Mouse (Mus musculus): ENCODE results near the gene Ociad2. TPM values are rescaled to one million over a fixed set of nuclear protein-coding genes. Genes with fewer than 3 reads are reported as not detected.
A peak's percentile ranks its signal among the peaks of the same experiment; 100 is the strongest.

The Ociad2 gene
- polyA plus RNA-seq, 1 experiment from 2014 or later, result 162 TPM

GRCm38 (mm10) chr5:73368845-73369447, 28.1 kb upstream of the Ociad2 start:
- Histone ChIP-seq H3K4me3 (ENCODE audit: low read depth, low read length) (no peak overlapping the region), H3K9me3 (ENCODE audit: control insufficient read depth, low read length) (no peaks in the 10 kb centered on the region), H3K4me2 (replicated peaks; ENCODE audit: low read depth) (no peak overlapping the region), H3K36me3 (ENCODE audit: control insufficient read depth, insufficient read depth, low read length) (no peaks in the 10 kb centered on the region), H3K27me3 (ENCODE audit: control insufficient read depth, insufficient read depth, low read length) (no peaks in the 10 kb centered on the region), H3K4me1 (replicated peaks; ENCODE audit: control insufficient read depth, insufficient read depth) (no peaks in the 10 kb centered on the region), H3K9ac (ENCODE audit: low read length) (no peak overlapping the region), H3K27ac (replicated peaks) (peak overlapping the region; percentile 61)
- TF ChIP-seq CTCF (IDR thresholded peaks at IDR 0.05; ENCODE audit: low read depth) (no peak), EP300 (optimal IDR thresholded peaks at IDR 0.05) (no peak)
- 55% methylated on average over 10 of the region's 10 CpGs for WGBS
- DNase-seq (ENCODE audit: low spot score), result no peak
- peak; percentile 61; the same call in 1 of the 2 replicates for ATAC-seq (ENCODE audit: low FRiP score, low TSS enrichment)

GRCm38 (mm10) chr5:73367906-73368305, 27.1 kb upstream of the Ociad2 start:
- Histone ChIP-seq H3K4me3 (ENCODE audit: low read depth, low read length) (no peak overlapping the region), H3K9me3 (ENCODE audit: control insufficient read depth, low read length) (no peaks in the 10 kb centered on the region), H3K9ac (ENCODE audit: low read length) (no peak overlapping the region), H3K4me2 (replicated peaks; ENCODE audit: low read depth) (no peak overlapping the region), H3K36me3 (ENCODE audit: control insufficient read depth, insufficient read depth, low read length) (no peaks in the 10 kb centered on the region), H3K27me3 (ENCODE audit: control insufficient read depth, insufficient read depth, low read length) (no peaks in the 10 kb centered on the region), H3K27ac (replicated peaks) (peak overlapping the region; percentile 35), H3K4me1 (replicated peaks; ENCODE audit: control insufficient read depth, insufficient read depth) (no peaks in the 10 kb centered on the region)
- ATAC-seq (ENCODE audit: low FRiP score, low TSS enrichment), result peak; percentile 22; the same call in 1 of the 2 replicates
- WGBS, result 43% methylated on average over 4 of the region's 4 CpGs
- no peak for DNase-seq (ENCODE audit: low spot score)
- TF ChIP-seq EP300 (optimal IDR thresholded peaks at IDR 0.05) (no peak), CTCF (IDR thresholded peaks at IDR 0.05; ENCODE audit: low read depth) (no peak)

GRCm38 (mm10) chr5:73364107-73364864, 23.5 kb upstream of the Ociad2 start:
- Histone ChIP-seq H3K4me3 (ENCODE audit: low read depth, low read length) (no peak overlapping the region), H3K9ac (ENCODE audit: low read length) (no peak overlapping the region), H3K4me1 (replicated peaks; ENCODE audit: control insufficient read depth, insufficient read depth) (no peaks in the 10 kb centered on the region), H3K27ac (replicated peaks) (peak overlapping the region; percentile 63), H3K36me3 (ENCODE audit: control insufficient read depth, insufficient read depth, low read length) (no peaks in the 10 kb centered on the region), H3K27me3 (ENCODE audit: control insufficient read depth, insufficient read depth, low read length) (no peaks in the 10 kb centered on the region), H3K9me3 (ENCODE audit: control insufficient read depth, low read length) (no peaks in the 10 kb centered on the region), H3K4me2 (replicated peaks; ENCODE audit: low read depth) (no peak overlapping the region)
- no peak for TF ChIP-seq CTCF (IDR thresholded peaks at IDR 0.05; ENCODE audit: low read depth)
- no peak for TF ChIP-seq EP300 (optimal IDR thresholded peaks at IDR 0.05)
- peak; percentile 80 for ATAC-seq (ENCODE audit: low FRiP score, low TSS enrichment)
- WGBS, result 74% methylated on average over 2 of the region's 2 CpGs
- peak; percentile 63 for DNase-seq (ENCODE audit: low spot score)

- Histone ChIP-seq H3K27me3 (ENCODE audit: control insufficient read depth, insufficient read depth, low read length) (no peaks in the 10 kb centered on the region), H3K27ac (replicated peaks) (no peak overlapping the region), H3K9ac (ENCODE audit: low read length) (no peak overlapping the region), H3K4me3 (ENCODE audit: low read depth, low read length) (no peak overlapping the region), H3K4me1 (replicated peaks; ENCODE audit: control insufficient read depth, insufficient read depth) (no peaks in the 10 kb centered on the region), H3K4me2 (replicated peaks; ENCODE audit: low read depth) (no peak overlapping the region), H3K36me3 (ENCODE audit: control insufficient read depth, insufficient read depth, low read length) (no peaks in the 10 kb centered on the region), H3K9me3 (ENCODE audit: control insufficient read depth, low read length) (no peaks in the 10 kb centered on the region)
- TF ChIP-seq CTCF (IDR thresholded peaks at IDR 0.05; ENCODE audit: low read depth) (no peak), EP300 (optimal IDR thresholded peaks at IDR 0.05) (no peak)
- 77% methylated on average over 5 of the region's 5 CpGs for WGBS
- ATAC-seq (ENCODE audit: low FRiP score, low TSS enrichment), result no peak
- DNase-seq (ENCODE audit: low spot score), result no peak
Measured at GRCm38 (mm10) chr5:73362791-73363190, 22.0 kb upstream of the Ociad2 start.

GRCm38 (mm10) chr5:73362338-73362737, 21.5 kb upstream of the Ociad2 start:
- no peaks in the 10 kb centered on the region for H3K9me3 ChIP-seq (ENCODE audit: control insufficient read depth, low read length)
- ATAC-seq (ENCODE audit: low FRiP score, low TSS enrichment), result no peak
- no peak overlapping the region for H3K4me3 ChIP-seq (ENCODE audit: low read depth, low read length)
- H3K9ac ChIP-seq (ENCODE audit: low read length), result no peak overlapping the region
- no peaks in the 10 kb centered on the region for H3K27me3 ChIP-seq (ENCODE audit: control insufficient read depth, insufficient read depth, low read length)
- H3K27ac ChIP-seq (replicated peaks), result no peak overlapping the region
- H3K36me3 ChIP-seq (ENCODE audit: control insufficient read depth, insufficient read depth, low read length), result no peaks in the 10 kb centered on the region
- TF ChIP-seq EP300 (optimal IDR thresholded peaks at IDR 0.05), result no peak
- WGBS, result 80% methylated on average over 7 of the region's 7 CpGs
- H3K4me2 ChIP-seq (replicated peaks; ENCODE audit: low read depth), result no peak overlapping the region
- DNase-seq (ENCODE audit: low spot score), result no peak
- H3K4me1 ChIP-seq (replicated peaks; ENCODE audit: control insufficient read depth, insufficient read depth), result no peaks in the 10 kb centered on the region

GRCm38 (mm10) chr5:73360240-73360639, 19.4 kb upstream of the Ociad2 start:
- H3K36me3 ChIP-seq (ENCODE audit: control insufficient read depth, insufficient read depth, low read length), result no peaks in the 10 kb centered on the region
- H3K27ac ChIP-seq (replicated peaks), result no peak overlapping the region
- no peak for DNase-seq (ENCODE audit: low spot score)
- TF ChIP-seq EP300 (optimal IDR thresholded peaks at IDR 0.05) (no peak), CTCF (IDR thresholded peaks at IDR 0.05; ENCODE audit: low read depth) (no peak)
- no peak overlapping the region for H3K4me2 ChIP-seq (replicated peaks; ENCODE audit: low read depth)
- no peaks in the 10 kb centered on the region for H3K4me1 ChIP-seq (replicated peaks; ENCODE audit: control insufficient read depth, insufficient read depth)
- H3K9me3 ChIP-seq (ENCODE audit: control insufficient read depth, low read length), result no peaks in the 10 kb centered on the region
- no peaks in the 10 kb centered on the region for H3K27me3 ChIP-seq (ENCODE audit: control insufficient read depth, insufficient read depth, low read length)
- 32% methylated on average over 12 of the region's 12 CpGs for WGBS
- H3K4me3 ChIP-seq (ENCODE audit: low read depth, low read length), result no peak overlapping the region
- H3K9ac ChIP-seq (ENCODE audit: low read length), result no peak overlapping the region
- no peak for ATAC-seq (ENCODE audit: low FRiP score, low TSS enrichment)

Data from stomach, postnatal 0 days (tissue).